Mouse (Mus musculus): ENCODE measurements around the gene 1700001C02Rik.

The 1700001C02Rik gene

GRCm38 (mm10) chr5:30465861-30466260, at the start of gene 1700001C02Rik:
Gene 1700001C02Rik (plus strand): TSS chr5:30466047.
- DNase-seq: no peak

GRCm38 (mm10) chr5:30416665-30417064, 49.2 kb upstream of the 1700001C02Rik start:
- DNase-seq: no peak

DNA sequence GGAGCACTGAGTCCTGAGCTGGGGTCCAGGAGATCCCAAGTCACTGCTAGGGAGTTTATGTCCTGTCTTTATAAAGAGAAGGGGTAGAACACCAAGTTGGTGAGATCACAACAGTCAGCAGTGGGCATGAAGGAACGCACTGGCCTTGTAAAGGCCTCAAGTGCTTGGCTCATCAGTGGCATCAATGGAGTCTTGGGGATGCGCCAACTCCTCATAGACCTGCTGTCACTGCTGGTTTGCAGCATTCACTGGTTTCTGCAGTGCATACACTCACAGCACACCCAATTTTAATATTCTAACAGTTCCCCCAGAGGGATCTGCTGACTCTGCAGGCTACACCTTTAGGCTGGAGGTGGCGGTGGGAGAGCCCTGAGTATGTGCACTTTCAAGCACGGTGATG, 42.7 kb upstream of the 1700001C02Rik start:
- no peak for DNase-seq

DNA sequence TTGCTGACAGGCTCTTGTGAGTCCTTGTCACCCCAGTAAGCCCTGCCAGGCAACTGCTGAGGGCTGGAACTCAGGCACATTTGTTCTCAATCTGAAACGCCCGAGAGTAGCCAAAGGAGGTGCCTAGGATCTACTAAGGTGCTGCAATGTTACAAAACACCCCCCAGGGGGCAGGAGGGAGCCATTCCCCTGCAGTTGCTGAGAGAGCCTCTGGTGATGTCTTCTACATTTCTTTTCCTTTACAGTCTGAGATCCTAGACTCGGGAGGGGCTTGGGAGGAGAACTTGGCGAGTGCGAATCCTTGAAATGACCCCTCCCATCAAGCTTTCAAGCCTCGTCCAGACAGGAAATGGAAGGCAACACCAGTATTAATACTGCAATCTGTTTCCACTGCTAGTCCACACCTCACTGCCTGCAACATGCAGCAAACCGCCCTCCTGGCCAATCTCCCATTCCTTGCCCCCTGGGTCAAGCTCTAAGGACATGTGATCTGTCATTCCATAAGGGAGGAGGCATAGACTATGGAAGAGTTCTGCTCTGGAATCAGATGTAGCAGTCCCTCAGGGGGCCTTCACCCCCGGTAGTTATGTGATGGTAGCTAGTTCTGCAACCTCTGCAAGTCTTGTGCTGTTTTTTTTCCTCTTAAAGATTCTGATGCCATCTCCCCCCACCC, 42.1 kb upstream of the 1700001C02Rik start:
- peak; percentile 17 for DNase-seq

DNA sequence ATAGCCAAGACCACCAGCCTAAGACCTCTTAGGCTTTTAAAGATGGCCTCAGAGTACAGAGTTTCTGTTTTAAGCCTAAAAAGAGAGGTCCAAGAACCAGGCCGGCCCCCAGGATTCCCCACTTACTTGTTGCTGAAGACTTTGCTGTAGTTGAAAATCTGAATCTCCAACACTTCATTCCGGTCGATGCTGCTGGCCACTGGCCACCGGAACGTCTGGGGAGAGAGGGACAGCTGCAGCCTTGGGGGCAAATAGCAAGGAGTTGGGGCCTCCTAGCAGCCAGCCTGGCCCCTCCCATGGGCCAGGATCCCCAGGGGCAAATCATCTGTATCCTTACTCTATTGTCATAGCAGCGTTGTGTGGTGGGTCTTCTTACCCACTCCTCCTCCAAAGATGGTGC, 38.4 kb upstream of the 1700001C02Rik start:
- no peak for DNase-seq

- DNase-seq: no peak
Observed at GRCm38 (mm10) chr5:30438931-30439330, 26.9 kb upstream of the 1700001C02Rik start.

GRCm38 (mm10) chr5:30440308-30440906, 25.4 kb upstream of the 1700001C02Rik start:
- no peak for DNase-seq

DNA sequence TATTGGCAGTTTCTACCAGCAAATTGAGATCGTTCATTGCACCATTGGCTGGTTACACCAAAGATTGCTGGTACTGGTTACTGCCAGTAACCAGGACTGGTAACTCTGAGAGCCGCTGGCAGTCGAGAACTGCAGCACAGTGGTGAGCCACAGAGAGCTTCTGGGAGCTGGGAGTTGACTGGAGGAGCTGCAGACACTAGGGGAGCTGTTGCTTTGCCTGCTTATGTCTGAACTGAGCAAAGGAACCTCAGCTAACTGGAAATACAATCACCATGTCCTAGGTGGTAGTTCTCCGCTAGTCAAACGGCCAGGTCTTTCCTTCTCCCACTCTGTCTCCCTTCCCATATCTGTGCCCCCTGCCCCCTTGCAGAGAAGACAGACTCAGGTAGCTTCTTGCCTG, 23.7 kb upstream of the 1700001C02Rik start:
- no peak for DNase-seq

DNA sequence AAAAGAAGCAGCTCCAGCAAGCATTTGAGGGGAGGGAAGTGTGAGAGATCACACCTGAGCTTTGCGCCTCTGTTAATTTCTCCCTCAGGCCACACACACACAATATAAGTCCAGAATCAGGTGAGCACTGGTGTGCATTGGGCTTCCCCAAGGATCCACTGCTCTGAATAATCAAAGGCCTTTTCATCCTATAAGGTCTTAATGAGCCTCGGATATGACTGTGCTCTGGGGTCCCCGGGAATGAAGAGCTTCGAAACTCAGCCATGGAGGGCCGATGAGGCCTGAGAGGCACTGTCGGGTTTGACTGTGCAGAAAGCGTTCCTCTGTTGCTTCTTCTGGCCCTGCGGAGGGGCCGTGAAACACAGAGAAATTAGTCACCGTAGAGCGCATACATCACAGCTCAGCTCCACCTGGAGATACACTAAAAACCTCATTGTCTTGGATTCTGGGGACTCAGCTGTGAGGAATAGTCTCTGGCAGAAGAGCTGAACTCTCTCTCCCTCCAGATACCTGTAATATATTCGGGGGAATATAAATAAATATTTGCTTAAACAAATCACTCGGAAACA, 21.4 kb upstream of the 1700001C02Rik start:
- DNase-seq: no peak

GRCm38 (mm10) chr5:30456056-30456455, 9.8 kb upstream of the 1700001C02Rik start:
- DNase-seq: no peak

- no peak for DNase-seq
Observed at GRCm38 (mm10) chr5:30460155-30460554, 5.7 kb upstream of the 1700001C02Rik start.

DNA sequence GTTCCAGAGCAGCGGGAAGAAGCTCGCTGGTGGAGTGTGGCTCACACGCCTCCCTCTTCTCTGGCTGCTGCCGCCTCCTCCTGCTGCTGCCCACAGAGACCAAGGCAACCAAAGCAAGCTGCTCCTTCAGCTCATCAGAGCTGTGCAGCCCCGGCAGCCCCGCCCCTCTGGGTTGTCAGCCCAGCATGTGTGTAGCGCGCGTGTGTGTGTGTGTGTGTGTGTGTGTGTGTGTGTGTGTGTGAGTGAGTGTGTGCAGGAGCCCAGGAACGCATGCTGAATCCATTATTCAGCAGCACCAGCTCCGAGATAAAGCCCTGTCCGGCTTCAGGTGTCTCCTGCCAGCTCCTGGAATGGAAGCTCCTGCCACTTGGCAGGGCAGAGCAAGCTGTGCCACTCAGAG, 4.0 kb upstream of the 1700001C02Rik start, which contains the start of gene Otof:
Gene Otof, minus strand, starts transcription at position 112 of the 400 bp plus-strand sequence.
- DNase-seq: no peak

DNA sequence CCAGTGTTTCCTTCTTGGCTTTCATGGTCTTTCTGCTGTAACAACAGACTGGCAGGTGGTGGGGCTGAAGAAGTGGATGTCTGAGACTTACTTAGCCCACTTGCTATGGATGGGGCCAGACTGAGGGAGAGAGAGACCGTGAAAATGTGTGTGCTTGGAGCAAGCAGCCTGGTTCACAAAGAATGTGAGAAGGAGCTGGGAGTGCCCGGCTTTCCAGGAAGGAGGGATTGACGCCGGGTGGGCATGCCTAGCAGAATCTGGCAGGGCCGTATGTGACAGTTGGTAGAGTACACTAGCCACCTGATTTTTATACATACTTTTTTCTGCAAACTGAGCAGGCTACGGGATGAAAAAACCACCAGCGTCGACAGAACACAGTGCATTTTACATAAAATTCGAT, 468 bp downstream of the 1700001C02Rik start:
- DNase-seq: no peak

GRCm38 (mm10) chr5:30470454-30470853, 4.6 kb downstream of the 1700001C02Rik start:
- DNase-seq: no peak

- no peak for DNase-seq
Observed at GRCm38 (mm10) chr5:30472148-30472547, 6.3 kb downstream of the 1700001C02Rik start.

DNA sequence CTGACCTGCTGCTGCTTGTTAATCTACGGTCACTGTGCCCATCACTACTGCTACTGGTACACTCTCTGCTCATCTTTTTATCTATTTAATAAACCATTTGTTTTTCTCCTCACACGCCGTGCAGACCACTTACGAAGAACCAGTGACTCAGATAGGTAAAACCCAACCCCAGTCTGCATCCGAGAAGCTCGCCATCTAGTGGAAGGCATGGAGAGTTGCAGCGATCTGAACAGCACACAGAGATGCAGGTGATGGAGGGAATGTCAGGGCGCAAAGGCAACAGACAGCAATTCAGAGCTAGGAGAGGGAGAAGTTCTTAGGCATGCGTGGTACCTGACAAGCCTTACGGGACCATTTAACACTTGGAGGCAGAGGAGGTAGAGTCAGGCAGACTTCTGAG, 10.7 kb downstream of the 1700001C02Rik start:
- DNase-seq: no peak

DNA sequence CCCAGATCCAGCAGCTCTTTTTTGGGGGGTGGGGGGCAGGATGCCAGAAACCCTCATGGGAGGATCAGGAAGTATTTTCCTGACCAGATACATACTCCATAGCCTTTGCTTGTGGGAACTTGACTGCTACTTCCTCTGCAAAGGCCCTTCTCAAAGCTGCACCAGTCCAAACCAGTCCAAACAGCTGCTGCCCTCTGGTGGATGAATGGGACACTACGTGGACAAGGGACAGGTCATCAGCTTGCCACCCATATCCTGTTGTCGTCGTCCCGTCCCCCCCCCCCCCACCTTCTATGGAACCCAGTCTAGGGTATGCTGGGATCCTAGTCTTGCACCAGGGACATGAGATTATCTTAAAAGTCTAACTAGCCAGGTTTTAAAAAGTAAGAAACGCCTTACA, 16.5 kb downstream of the 1700001C02Rik start:
- DNase-seq: peak; percentile 45

DNA sequence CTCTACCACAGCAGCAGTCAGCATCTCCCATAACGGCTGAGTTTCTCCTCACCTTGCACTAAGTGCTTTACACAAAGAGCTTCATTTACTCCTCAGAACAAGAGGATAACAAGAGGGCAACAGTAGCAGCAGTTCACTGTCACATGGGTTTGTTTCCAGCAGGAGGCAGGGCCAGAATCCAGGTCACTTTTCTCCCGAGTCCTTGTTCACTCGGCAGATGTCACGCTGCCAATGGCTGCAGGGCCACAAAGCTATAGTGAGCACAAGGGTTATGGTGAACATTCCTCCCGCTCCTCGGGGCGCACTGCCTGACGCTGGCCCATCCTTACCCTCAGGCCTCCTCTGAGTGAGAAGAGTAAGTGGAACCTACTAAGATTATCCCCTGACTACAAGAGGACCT, 17.7 kb downstream of the 1700001C02Rik start:
- no peak for DNase-seq

DNA sequence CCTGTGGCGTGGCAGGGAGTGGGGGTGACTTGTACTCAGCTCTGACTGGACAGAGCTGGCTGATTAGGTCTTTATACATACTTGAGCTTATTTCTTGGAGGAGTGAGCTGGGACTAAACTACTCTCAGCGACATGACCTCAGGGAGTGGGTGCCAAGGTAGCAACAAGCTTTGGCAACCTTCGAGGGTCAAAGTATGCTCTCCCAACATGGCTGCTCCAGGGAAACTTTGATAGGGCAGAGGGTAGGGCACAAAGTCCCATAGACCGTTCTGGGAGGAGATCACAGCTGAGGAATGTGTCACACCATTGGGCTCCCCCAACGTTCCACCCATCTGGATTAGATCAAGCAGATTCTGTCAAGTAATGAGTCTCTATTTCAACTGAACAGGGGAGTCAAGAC, 18.7 kb downstream of the 1700001C02Rik start:
- DNase-seq: peak; percentile 63

- DNase-seq: peak; percentile 70
Observed at GRCm38 (mm10) chr5:30485136-30485535, 19.3 kb downstream of the 1700001C02Rik start.

DNA sequence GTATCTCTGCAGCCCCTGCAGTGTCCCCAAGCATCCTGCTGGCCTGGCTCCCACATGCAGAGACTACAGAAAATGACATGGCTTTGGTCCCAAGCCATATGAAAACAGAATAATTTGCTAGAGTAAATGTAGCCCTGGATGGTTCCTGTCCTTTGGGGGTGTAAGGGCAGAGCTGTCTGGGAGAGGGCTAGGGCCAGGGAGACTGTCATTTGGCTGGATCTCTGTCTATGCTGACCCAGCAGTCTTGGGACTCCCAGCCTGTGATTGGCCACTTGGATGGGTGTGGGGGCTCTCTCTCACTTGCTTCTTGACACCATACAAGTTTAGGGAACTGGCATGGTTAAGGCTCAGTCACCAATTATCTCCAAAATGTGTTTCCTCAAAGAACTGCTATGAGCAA, 24.4 kb downstream of the 1700001C02Rik start:
- DNase-seq: no peak

- DNase-seq: no peak
Observed at GRCm38 (mm10) chr5:30490845-30491244, 25.0 kb downstream of the 1700001C02Rik start.

GRCm38 (mm10) chr5:30493723-30494122, 27.9 kb downstream of the 1700001C02Rik start:
- no peak for DNase-seq

DNA sequence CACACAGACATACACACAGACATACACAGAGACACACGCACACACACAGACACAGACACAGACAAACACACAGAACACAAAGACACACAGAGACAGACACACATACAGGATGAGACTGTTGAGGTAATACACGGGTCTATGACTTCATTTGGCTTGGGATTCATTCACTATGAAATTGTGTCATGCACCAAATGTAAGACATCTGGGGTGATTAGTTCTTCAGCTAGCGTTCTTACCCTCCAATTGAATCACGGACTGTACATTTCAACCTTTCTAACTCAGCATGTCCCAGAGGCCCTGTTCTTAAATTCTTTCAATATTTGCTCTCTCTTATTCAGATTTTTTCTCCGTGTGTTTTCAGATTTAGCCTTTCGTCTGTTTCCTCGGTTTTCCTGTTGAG, 28.8 kb downstream of the 1700001C02Rik start:
- no peak for DNase-seq

All from kidney, adult 11 months (tissue).